Mouse (Mus musculus) CD4-positive, CD25-positive, alpha-beta regulatory T cell, adult 9 weeks (primary cell): Measurements from ENCODE around the gene Strn. TPM values are rescaled to one million over a fixed set of nuclear protein-coding genes. Genes with fewer than 3 reads are reported as not detected.

ENCODE experiments used
- polyA plus RNA-seq: library from polyadenylated mRNA; unstranded; fragments of 100-300 nt; shearing (Covaris generic); gene quantifications from one replicate; pipeline ENCODE4 v1.2.1, GENCODE M21; 2017

Gene Strn
- polyA plus RNA-seq: 6.8 TPM

DNA sequence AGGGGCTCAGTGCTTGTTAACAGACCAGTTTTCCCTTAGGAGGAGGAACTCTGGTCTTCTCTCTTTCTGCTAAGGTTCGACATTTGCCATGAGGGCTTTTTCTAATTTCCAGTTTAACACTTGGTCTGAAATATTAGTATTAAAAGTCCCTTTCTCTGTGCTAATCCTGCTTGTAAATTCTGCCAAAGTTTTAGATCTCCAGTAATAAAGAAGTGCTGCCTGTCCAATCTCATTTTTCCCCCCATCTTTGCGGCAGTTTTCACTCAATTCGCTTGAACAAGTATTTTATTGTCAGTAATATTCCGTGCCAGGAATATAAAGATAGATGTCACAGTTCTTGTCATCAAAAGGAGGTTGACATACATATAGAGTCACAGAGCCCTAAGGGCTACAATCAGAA is at the start of gene Strn:
Strn (minus strand) TSS at position 101 of the 400 bp plus-strand sequence.

Other genes starting within 250 kb of the Strn start
- 0.11 TPM for gene Vit, start 229.1 kb downstream of the Strn start, polyA plus RNA-seq
- gene Heatr5b, start 98.2 kb upstream of the Strn start, polyA plus RNA-seq: 32.5 TPM
- gene Gpatch11, start 98.4 kb upstream of the Strn start, polyA plus RNA-seq: 102 TPM
- gene Eif2ak2, start 145.4 kb upstream of the Strn start, polyA plus RNA-seq: 28.4 TPM
- gene Sult6b1, start 169.8 kb upstream of the Strn start, polyA plus RNA-seq: 0.40 TPM
- gene Cebpzos, start 179.3 kb upstream of the Strn start, polyA plus RNA-seq: 67.2 TPM
- gene Cebpz, start 199.9 kb upstream of the Strn start, polyA plus RNA-seq: 132 TPM
- 50.1 TPM for gene Ndufaf7, start 199.9 kb upstream of the Strn start, polyA plus RNA-seq